Comparison of ENCODE assay signal across 14 mouse cellular contexts in the genomic region with DNA sequence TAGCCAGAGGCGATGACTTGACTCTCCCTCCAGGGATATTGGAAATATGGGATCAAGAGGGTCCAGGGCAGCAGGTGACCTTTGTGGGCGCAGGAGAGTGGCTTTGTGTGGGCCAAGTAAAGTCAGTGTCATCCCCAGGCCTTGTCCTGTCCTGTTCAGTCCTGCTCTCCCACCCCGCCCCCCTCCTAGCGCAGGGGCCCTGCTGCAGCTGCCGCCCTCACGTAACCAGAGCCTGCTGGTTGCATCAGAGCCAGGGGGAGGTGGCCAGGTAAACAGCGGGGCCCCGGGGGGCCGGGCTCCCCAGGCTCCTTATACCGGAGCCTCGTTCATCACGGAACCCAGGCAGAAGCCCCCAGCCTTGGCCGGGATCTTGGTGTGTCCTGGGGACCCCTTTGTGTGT. TPM values are rescaled to one million over a fixed set of nuclear protein-coding genes. Genes with fewer than 3 reads are reported as not detected.
DNase-seq lines count a peak whose midpoint lies in the region; ATAC-seq lines count a peak whose summit lies in the region.
"Had no signal": no experiment of that assay in that cellular context is flagged by ENCODE, and none has a peak within 500 bp of the region (broad histone marks: within the 10 kb centered on the region; RNA-seq: fewer than 3 reads in every experiment).

No protein-coding gene starts in this region.

- 13% methylated on average over 13 of the region's 13 CpGs for WGBS in neural tube, embryonic 11.5 days
- WGBS in limb, embryonic 12.5 days, result 12% methylated on average over 13 of the region's 13 CpGs
- WGBS in stomach, embryonic 16.5 days, result 18% methylated on average over 13 of the region's 13 CpGs
- 18% methylated on average over 13 of the region's 13 CpGs for WGBS in forebrain, embryonic 15.5 days

- peak; percentile 15 for DNase-seq in gastrocnemius, postnatal 10 days
- DNase-seq in gastrocnemius, postnatal 36 days, result no peak
- peak; percentile 27 for DNase-seq in neural tube, embryonic 11.5 days (ENCODE audit: low spot score)
- no peak for DNase-seq in neural tube, embryonic 10.5 days (ENCODE audit: extremely low spot score, low spot score)
- no peak for DNase-seq in ovary, postnatal 36 days (ENCODE audit: low spot score)
- DNase-seq: cerebellum, postnatal 14 days; kidney, adult 9 months; lung, adult 2 months; retina, postnatal 1 day had no signal

- no peaks in the 10 kb centered on the region for H3K4me1 ChIP-seq in neural tube, embryonic 11.5 days (ENCODE audit: control insufficient read depth, insufficient read depth, low read length)
- peaks cover 13% of the 10 kb centered on the region for H3K4me1 ChIP-seq in limb, embryonic 12.5 days (replicated peaks)
- H3K4me1 ChIP-seq in stomach, embryonic 16.5 days (ENCODE audit: control insufficient read depth, insufficient read depth, low read length), result no peaks in the 10 kb centered on the region; the same call in 1 of the 2 replicates
- H3K4me1 ChIP-seq in forebrain, embryonic 15.5 days, result peaks cover 6% of the 10 kb centered on the region

- no peak for ATAC-seq in neural tube, embryonic 11.5 days (ENCODE audit: insufficient read depth, low FRiP score, low TSS enrichment)
- ATAC-seq in limb, embryonic 12.5 days (ENCODE audit: insufficient number of reproducible peaks, insufficient read depth, low FRiP score, low TSS enrichment, low read depth), result no peak
- no peak; the same call in 1 of the 2 replicates for ATAC-seq in stomach, embryonic 16.5 days (ENCODE audit: insufficient read depth, low FRiP score)
- no peak for ATAC-seq in forebrain, embryonic 15.5 days (replicated peaks)

- H3K4me2 ChIP-seq in neural tube, embryonic 11.5 days (ENCODE audit: low read depth), result no peak overlapping the region
- peak overlapping the region; percentile 27 for H3K4me2 ChIP-seq in limb, embryonic 12.5 days
- no peak overlapping the region for H3K4me2 ChIP-seq in stomach, embryonic 16.5 days (ENCODE audit: low read depth, low read length)
- H3K4me2 ChIP-seq in forebrain, embryonic 15.5 days (replicated peaks), result no peak overlapping the region
- H3K4me2 ChIP-seq: heart, embryonic 13.5 days had no signal

- H3K9ac ChIP-seq in neural tube, embryonic 11.5 days (ENCODE audit: low read length), result no peak overlapping the region
- H3K9ac ChIP-seq in limb, embryonic 12.5 days (replicated peaks), result peak overlapping the region; percentile 52; the same call in 1 of the 2 replicates
- peak overlapping the region; percentile 47; the same call in 1 of the 2 replicates for H3K9ac ChIP-seq in stomach, embryonic 16.5 days (ENCODE audit: low read length)
- no peak overlapping the region for H3K9ac ChIP-seq in forebrain, embryonic 15.5 days (replicated peaks)
- H3K9ac ChIP-seq: heart, embryonic 13.5 days had no signal

- no peaks in the 10 kb centered on the region for H3K36me3 ChIP-seq in neural tube, embryonic 11.5 days (ENCODE audit: control insufficient read depth, insufficient read depth, low read length)
- peaks cover 21% of the 10 kb centered on the region for H3K36me3 ChIP-seq in limb, embryonic 12.5 days
- no peaks in the 10 kb centered on the region for H3K36me3 ChIP-seq in stomach, embryonic 16.5 days (ENCODE audit: control insufficient read depth, insufficient read depth, low read length)
- peaks cover 18% of the 10 kb centered on the region for H3K36me3 ChIP-seq in forebrain, embryonic 15.5 days

- H3K4me3 ChIP-seq in neural tube, embryonic 11.5 days (ENCODE audit: low read depth, low read length), result no peak overlapping the region
- no peak overlapping the region for H3K4me3 ChIP-seq in limb, embryonic 12.5 days (replicated peaks)
- H3K4me3 ChIP-seq in stomach, embryonic 16.5 days (replicated peaks; ENCODE audit: low read length), result no peak overlapping the region
- H3K4me3 ChIP-seq in forebrain, embryonic 15.5 days, result no peak overlapping the region
- H3K4me3 ChIP-seq: heart, embryonic 13.5 days had no signal

- H3K27ac ChIP-seq in neural tube, embryonic 11.5 days (ENCODE audit: low read depth, low read length), result no peak overlapping the region
- H3K27ac ChIP-seq in limb, embryonic 12.5 days, result no peak overlapping the region
- H3K27ac ChIP-seq in stomach, embryonic 16.5 days (ENCODE audit: low read length), result no peak overlapping the region
- no peak overlapping the region for H3K27ac ChIP-seq in forebrain, embryonic 15.5 days (replicated peaks)
- H3K27ac ChIP-seq: heart, embryonic 13.5 days had no signal

- H3K27me3 ChIP-seq in neural tube, embryonic 11.5 days (ENCODE audit: control insufficient read depth, insufficient read depth, low read length), result no peaks in the 10 kb centered on the region
- H3K27me3 ChIP-seq in limb, embryonic 12.5 days, result peaks cover 16% of the 10 kb centered on the region
- no peaks in the 10 kb centered on the region for H3K27me3 ChIP-seq in stomach, embryonic 16.5 days (ENCODE audit: control insufficient read depth, insufficient read depth, low read length)
- 0 out of 2 replicates have a peak, but pooled peaks cover 3% of the 10 kb centered on the region for H3K27me3 ChIP-seq in forebrain, embryonic 15.5 days

- no peaks in the 10 kb centered on the region for H3K9me3 ChIP-seq in neural tube, embryonic 11.5 days (ENCODE audit: control insufficient read depth, low read length)
- H3K9me3 ChIP-seq in limb, embryonic 12.5 days, result no peaks in the 10 kb centered on the region
- H3K9me3 ChIP-seq in stomach, embryonic 16.5 days (replicated peaks; ENCODE audit: control insufficient read depth, low read length), result no peaks in the 10 kb centered on the region
- H3K9me3 ChIP-seq in forebrain, embryonic 15.5 days, result no peaks in the 10 kb centered on the region
- H3K9me3 ChIP-seq: heart, embryonic 13.5 days had no signal

- intact Hi-C loops in gastrocnemius, postnatal 36 days (cut with DNase I), result no loop called here

RNA-seq across cellular contexts. Expression of a gene that starts 10.6 kb away (rescaled TPM):
- total RNA-seq in gastrocnemius, postnatal 10 days (2021), result under 1 TPM; 0.35 to 0.45 TPM
- total RNA-seq in gastrocnemius, postnatal 36 days (2021), result under 1 TPM; 0.28 to 0.32 TPM
- 0.39 and 0.58 TPM in 2 replicates for polyA plus RNA-seq in neural tube, embryonic 11.5 days (2014; fragmentation: Nextera tagmentation; extraction: Ambion mirVana)
- 0.49 and 1.1 TPM in 2 replicates for polyA plus RNA-seq in limb, embryonic 12.5 days (2016; fragmentation: Nextera tagmentation; extraction: Ambion mirVana)
- polyA plus RNA-seq in stomach, embryonic 16.5 days (2015; fragmentation: Nextera tagmentation; extraction: Ambion mirVana), result 0.25 TPM in 2 replicates
- polyA plus RNA-seq in forebrain, embryonic 15.5 days (2015; fragmentation: Nextera tagmentation; extraction: Ambion mirVana), result 0.22 and 0.23 TPM in 2 replicates
- total RNA-seq: layer of hippocampus, postnatal 25 days had no signal

RNA-seq across cellular contexts. Expression of a gene that starts 10.9 kb away (rescaled TPM):
- total RNA-seq in gastrocnemius, postnatal 10 days (2021), result 10 to 100 TPM; 17.0 to 23.9 TPM
- 10 to 100 TPM; 14.2 to 16.3 TPM for total RNA-seq in gastrocnemius, postnatal 36 days (2021)
- polyA plus RNA-seq in neural tube, embryonic 11.5 days (2014; fragmentation: Nextera tagmentation; extraction: Ambion mirVana), result 52.1 and 52.2 TPM in 2 replicates
- polyA plus RNA-seq in limb, embryonic 12.5 days (2016; fragmentation: Nextera tagmentation; extraction: Ambion mirVana), result 44.7 and 47.6 TPM in 2 replicates
- polyA plus RNA-seq in stomach, embryonic 16.5 days (2015; fragmentation: Nextera tagmentation; extraction: Ambion mirVana), result 38.0 and 42.8 TPM in 2 replicates
- polyA plus RNA-seq in forebrain, embryonic 15.5 days (2015; fragmentation: Nextera tagmentation; extraction: Ambion mirVana), result 48.4 and 50.3 TPM in 2 replicates

RNA-seq across cellular contexts. Expression of a gene that starts 11.2 kb away (rescaled TPM):
- total RNA-seq in gastrocnemius, postnatal 10 days (2021), result 10 to 100 TPM in 1 of 2 experiments, 1 to 10 TPM in 1; 8.2 to 10.1 TPM
- total RNA-seq in gastrocnemius, postnatal 36 days (2021), result 1 to 10 TPM; 6.2 to 9.3 TPM
- 13.0 and 13.3 TPM in 2 replicates for polyA plus RNA-seq in neural tube, embryonic 11.5 days (2014; fragmentation: Nextera tagmentation; extraction: Ambion mirVana)
- polyA plus RNA-seq in limb, embryonic 12.5 days (2016; fragmentation: Nextera tagmentation; extraction: Ambion mirVana), result 26.6 and 28.4 TPM in 2 replicates
- polyA plus RNA-seq in stomach, embryonic 16.5 days (2015; fragmentation: Nextera tagmentation; extraction: Ambion mirVana), result 14.5 and 17.1 TPM in 2 replicates
- 11.5 and 13.4 TPM in 2 replicates for polyA plus RNA-seq in forebrain, embryonic 15.5 days (2015; fragmentation: Nextera tagmentation; extraction: Ambion mirVana)

RNA-seq across cellular contexts. Expression of a gene that starts 19.0 kb away (rescaled TPM):
- total RNA-seq in gastrocnemius, postnatal 10 days (2021), result 1 to 10 TPM; 6.3 to 7.1 TPM
- 1 to 10 TPM; 4.3 to 4.6 TPM for total RNA-seq in gastrocnemius, postnatal 36 days (2021)
- 18.9 and 20.6 TPM in 2 replicates for polyA plus RNA-seq in neural tube, embryonic 11.5 days (2014; fragmentation: Nextera tagmentation; extraction: Ambion mirVana)
- polyA plus RNA-seq in limb, embryonic 12.5 days (2016; fragmentation: Nextera tagmentation; extraction: Ambion mirVana), result 21.4 and 22.7 TPM in 2 replicates
- polyA plus RNA-seq in stomach, embryonic 16.5 days (2015; fragmentation: Nextera tagmentation; extraction: Ambion mirVana), result 35.7 and 37.1 TPM in 2 replicates
- 43.0 and 43.3 TPM in 2 replicates for polyA plus RNA-seq in forebrain, embryonic 15.5 days (2015; fragmentation: Nextera tagmentation; extraction: Ambion mirVana)

RNA-seq across cellular contexts. Expression of a gene that starts 22.0 kb away (rescaled TPM):
- total RNA-seq in gastrocnemius, postnatal 10 days (2021), result 10 to 100 TPM; 72.8 to 74.7 TPM
- 10 to 100 TPM; 75.3 to 75.9 TPM for total RNA-seq in gastrocnemius, postnatal 36 days (2021)
- polyA plus RNA-seq in neural tube, embryonic 11.5 days (2014; fragmentation: Nextera tagmentation; extraction: Ambion mirVana), result 36.4 and 36.8 TPM in 2 replicates
- polyA plus RNA-seq in limb, embryonic 12.5 days (2016; fragmentation: Nextera tagmentation; extraction: Ambion mirVana), result 67.5 and 69.9 TPM in 2 replicates
- polyA plus RNA-seq in stomach, embryonic 16.5 days (2015; fragmentation: Nextera tagmentation; extraction: Ambion mirVana), result 64.2 and 64.8 TPM in 2 replicates
- 54.2 and 58.1 TPM in 2 replicates for polyA plus RNA-seq in forebrain, embryonic 15.5 days (2015; fragmentation: Nextera tagmentation; extraction: Ambion mirVana)

Comparison
In these comparisons a context has a peak if more than half of its experiments do, and no peak if none do; other contexts are left out.
1. DNase-seq: peak in gastrocnemius, postnatal 10 days (single experiment) and neural tube, embryonic 11.5 days (single experiment); none in gastrocnemius, postnatal 36 days (0 of 2), neural tube, embryonic 10.5 days (single experiment) and ovary, postnatal 36 days (single experiment).
2. H3K9ac ChIP-seq: peak in limb, embryonic 12.5 days (single experiment) and stomach, embryonic 16.5 days (single experiment); none in neural tube, embryonic 11.5 days (single experiment) and forebrain, embryonic 15.5 days (single experiment).